Mouse (Mus musculus) small intestine, adult 2 months (tissue): ENCODE results near the gene Myadm. TPM values are rescaled to one million over a fixed set of nuclear protein-coding genes. Genes with fewer than 3 reads are reported as not detected.

Experiments used
- H3K27ac ChIP-seq: fragments of 200-500 bp; 2 replicates; pipeline ENCODE4 v1.5.1; 2012; ENCODE audit warnings: low read depth, low read length, control low read depth, inconsistent platforms; ENCODE audit not compliant: insufficient read depth
- H3K27me3 ChIP-seq: fragments of 200-500 bp; 2 replicates; pipeline ENCODE4 v1.6.1; 2012; ENCODE audit warnings: mild to moderate bottlenecking, moderate library complexity, low read length, inconsistent platforms; ENCODE audit not compliant: control insufficient read depth, insufficient read depth
- H3K36me3 ChIP-seq: fragments of 200-500 bp; 2 replicates; pipeline ENCODE4 v1.6.1; 2012; ENCODE audit warnings: mild to moderate bottlenecking, low read length, control low read depth, inconsistent platforms; ENCODE audit not compliant: control insufficient read depth, insufficient read depth
- H3K4me1 ChIP-seq: fragments of 200-500 bp; 2 replicates; pipeline ENCODE4 v1.6.1; 2012; ENCODE audit warnings: low read length, inconsistent platforms, mixed read lengths; ENCODE audit not compliant: control insufficient read depth, insufficient read depth, insufficient read length
- H3K4me3 ChIP-seq: fragments of 200-500 bp; 2 replicates; pipeline ENCODE4 v1.5.1; 2012; ENCODE audit warnings: low read depth, mild to moderate bottlenecking, control low read depth, inconsistent platforms, low read length, moderate library complexity
- CTCF ChIP-seq: fragments of 200-500 bp; IDR thresholded peaks from 2 replicates; pipeline ENCODE4 v1.5.1; 2012; ENCODE audit warnings: low read depth, mild to moderate bottlenecking, control low read depth, inconsistent platforms, low read length, moderate library complexity, mixed read lengths; ENCODE audit not compliant: insufficient replicate concordance, insufficient read length; ENCODE audit errors: extremely low read depth
- POLR2A ChIP-seq: fragments of 200-500 bp; IDR thresholded peaks from 2 replicates; pipeline ENCODE4 v1.6.1; 2012; ENCODE audit warnings: low read depth, mild to moderate bottlenecking, control low read depth, inconsistent platforms, low read length, moderate library complexity
- WGBS: fragments of 180-500 bp; shearing (Covaris S2); methylation state at CpG from one replicate; pipeline ENCODE4 v1.1.7; 2018; 5-methylcytosine and 5-hydroxymethylcytosine counted together
- polyA plus RNA-seq: library from polyadenylated mRNA; depleted of rRNA; stranded (reverse); fragments of >200 nt; gene quantifications from 2 replicates; pipeline ENCODE4 v1.2.3, GENCODE M21; 2012; rRNA removed

Gene Myadm
- 132 and 142 TPM in 2 replicates for polyA plus RNA-seq

- H3K36me3 ChIP-seq, result no peaks in the 10 kb centered on the region
- H3K27me3 ChIP-seq, result no peaks in the 10 kb centered on the region
- peak within 1 kb of the TSS; percentile 67 for H3K27ac ChIP-seq
- peak within 1 kb of the TSS; percentile 58 for H3K4me3 ChIP-seq
- H3K4me1 ChIP-seq, result peaks cover 23% of the 10 kb centered on the region
- TF ChIP-seq POLR2A (no peak), CTCF (no peak)
- WGBS, result 4% methylated on average over 30 of the region's 30 CpGs
These were observed at the start of gene Myadm, which contains the start of gene Prkcg for GRCm38 (mm10) chr7:3288976-3289970. TSS of gene Myadm (plus strand) at chr7:3289080. TSS of gene Prkcg (plus strand) at chr7:3289179.

- no peak overlapping the region for H3K4me3 ChIP-seq
- H3K36me3 ChIP-seq, result no peaks in the 10 kb centered on the region
- H3K27ac ChIP-seq, result no peak overlapping the region
- no peaks in the 10 kb centered on the region for H3K4me1 ChIP-seq
- H3K27me3 ChIP-seq, result no peaks in the 10 kb centered on the region
- WGBS, result 83% methylated on average over 2 of the region's 2 CpGs
- no peak for TF ChIP-seq POLR2A
- no peak for TF ChIP-seq CTCF
These were observed 49.7 kb upstream of the Myadm start for GRCm38 (mm10) chr7:3239193-3239592.

- TF ChIP-seq CTCF, result no peak
- TF ChIP-seq POLR2A, result no peak
- no peaks in the 10 kb centered on the region for H3K27me3 ChIP-seq
- no peak overlapping the region for H3K4me3 ChIP-seq
- WGBS, result 73% methylated on average over 3 of the region's 3 CpGs
- no peak overlapping the region for H3K27ac ChIP-seq
- no peaks in the 10 kb centered on the region for H3K36me3 ChIP-seq
- H3K4me1 ChIP-seq, result no peaks in the 10 kb centered on the region
These were observed 28.2 kb upstream of the Myadm start for GRCm38 (mm10) chr7:3260701-3261100.

GRCm38 (mm10) chr7:3261446-3261845, 27.4 kb upstream of the Myadm start:
- WGBS, result 64% methylated on average over 4 of the region's 4 CpGs

GRCm38 (mm10) chr7:3262789-3263188, 26.1 kb upstream of the Myadm start:
- no peaks in the 10 kb centered on the region for H3K36me3 ChIP-seq
- TF ChIP-seq CTCF (peak; percentile 64; the same call in 1 of the 2 replicates), POLR2A (no peak)
- no peak overlapping the region for H3K27ac ChIP-seq
- WGBS, result 21% methylated on average over 2 of the region's 2 CpGs
- 0 out of 2 replicates have a peak, but pooled peaks cover 1% of the 10 kb centered on the region for H3K4me1 ChIP-seq
- H3K27me3 ChIP-seq, result no peaks in the 10 kb centered on the region
- H3K4me3 ChIP-seq, result no peak overlapping the region

More at GRCm38 (mm10) chr7:3261446-3261845, 27.4 kb upstream of the Myadm start:
- no peaks in the 10 kb centered on the region for H3K36me3 ChIP-seq
- no peaks in the 10 kb centered on the region for H3K27me3 ChIP-seq
- H3K27ac ChIP-seq, result no peak overlapping the region
- TF ChIP-seq POLR2A (no peak), CTCF (no peak)
- H3K4me1 ChIP-seq, result no peaks in the 10 kb centered on the region
- no peak overlapping the region for H3K4me3 ChIP-seq

GRCm38 (mm10) chr7:3264390-3265022, 24.4 kb upstream of the Myadm start:
- TF ChIP-seq POLR2A (no peak), CTCF (no peak)
- 39% methylated on average over 22 of the region's 22 CpGs for WGBS
- H3K36me3 ChIP-seq, result no peaks in the 10 kb centered on the region
- H3K27ac ChIP-seq, result no peak overlapping the region
- H3K27me3 ChIP-seq, result no peaks in the 10 kb centered on the region
- peak overlapping the region; percentile 6 for H3K4me3 ChIP-seq
- H3K4me1 ChIP-seq, result peaks cover 8% of the 10 kb centered on the region; the same call in 1 of the 2 replicates
